Mouse (Mus musculus) C2C12 (cell line): ENCODE results near the gene Smpd3.

Experiments used
- CTCF ChIP-seq: IDR thresholded peaks from one replicate; pipeline ENCODE4 v1.5.1; 2011; ENCODE audit not compliant: control insufficient read depth, insufficient read depth, insufficient read length
- MAX ChIP-seq: IDR thresholded peaks from one replicate; pipeline ENCODE4 v1.6.1; 2011; ENCODE audit warnings: mild to moderate bottlenecking, control low read depth
- MYOD1 ChIP-seq: IDR thresholded peaks from one replicate; pipeline ENCODE4 v1.6.1; 2011; ENCODE audit warnings: low read depth; ENCODE audit not compliant: control insufficient read depth, insufficient read length
- MYOG ChIP-seq: IDR thresholded peaks from one replicate; pipeline ENCODE4 v1.6.1; 2011; ENCODE audit not compliant: control insufficient read depth, insufficient read length; ENCODE audit errors: extremely low read depth
- USF1 ChIP-seq: IDR thresholded peaks from one replicate; pipeline ENCODE4 v1.6.1; 2011; ENCODE audit warnings: low read depth, mild to moderate bottlenecking, control low read depth, moderate library complexity

DNA sequence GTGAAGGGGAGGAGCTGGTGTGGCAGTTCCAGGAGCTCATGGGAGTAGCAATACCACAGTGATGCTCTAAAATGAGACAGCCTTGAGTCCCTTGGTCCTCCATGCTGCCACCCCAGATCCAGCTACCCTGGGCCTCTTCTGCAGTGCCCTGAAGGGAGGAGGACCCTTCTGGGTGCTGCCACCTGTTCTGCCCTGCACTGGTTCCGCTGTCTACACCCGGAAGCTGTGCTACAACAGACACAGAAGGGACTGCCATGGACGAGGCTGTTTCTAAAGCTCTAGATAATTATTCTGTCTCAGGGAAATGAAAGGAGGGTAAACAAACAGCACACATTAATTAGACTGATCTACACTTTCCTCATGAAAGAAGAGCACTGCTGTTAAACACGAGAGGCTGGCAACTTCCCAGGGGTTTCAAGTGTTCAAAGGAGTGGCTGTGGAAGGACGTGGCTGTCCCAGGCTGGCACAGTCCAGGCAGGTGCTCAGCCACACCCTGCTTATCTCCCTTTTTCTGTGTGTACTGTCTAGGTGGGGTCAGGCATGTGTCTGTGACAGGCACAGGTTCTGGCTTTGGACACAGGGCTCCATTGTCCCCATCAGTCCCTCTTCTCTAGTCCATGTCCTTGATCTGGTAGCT is 69.0 kb downstream of the Smpd3 start:
- TF ChIP-seq CTCF: no peak
- no peak for TF ChIP-seq MYOG
- TF ChIP-seq USF1: no peak
- TF ChIP-seq MYOD1: no peak
- no peak for TF ChIP-seq MAX
